Mouse (Mus musculus): ENCODE results near the gene Ube2g2.

DNA sequence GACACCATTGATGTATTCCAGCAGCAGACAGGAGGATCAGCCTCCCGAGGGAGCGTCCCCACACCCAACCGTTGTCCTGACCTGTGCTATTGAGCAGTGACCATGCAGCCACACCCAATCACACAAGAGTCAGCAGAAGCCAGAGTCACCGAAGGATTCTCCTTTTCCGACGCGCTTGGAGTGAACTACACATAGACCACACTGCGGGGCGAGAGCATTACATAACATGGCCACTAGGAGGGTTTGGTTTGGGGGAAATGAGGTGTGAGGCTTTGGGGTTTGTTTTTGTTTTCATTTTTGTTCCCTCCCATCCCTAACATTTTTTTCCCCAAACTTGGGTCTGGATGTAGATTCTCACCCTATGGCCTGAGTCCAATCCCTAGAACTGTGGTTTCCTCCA is 5.9 kb upstream of the Ube2g2 start:
- no peak for TF ChIP-seq CTCF (IDR thresholded peaks at IDR 0.05; ENCODE audit: control insufficient read depth, insufficient read depth, insufficient read length)
- no peak for TF ChIP-seq USF1 (IDR thresholded peaks at IDR 0.05; ENCODE audit: low read depth)
- TF ChIP-seq MYOD1 (IDR thresholded peaks at IDR 0.05; ENCODE audit: control insufficient read depth, insufficient read length, low read depth): no peak
- no peak for TF ChIP-seq MAX (IDR thresholded peaks at IDR 0.05)
- TF ChIP-seq CEBPB (IDR thresholded peaks at IDR 0.05; ENCODE audit: low read depth): no peak
- no peak for TF ChIP-seq MYOG (IDR thresholded peaks at IDR 0.05; ENCODE audit: control insufficient read depth, extremely low read depth, insufficient read length)
- no peak for TF ChIP-seq FOSL1 (IDR thresholded peaks at IDR 0.05; ENCODE audit: insufficient read depth, low read length, poor library complexity, severe bottlenecking)
